Mouse (Mus musculus) forebrain, embryonic 13.5 days (tissue): ENCODE results near the gene Eif4e2. TPM values are rescaled to one million over a fixed set of nuclear protein-coding genes. Genes with fewer than 3 reads are reported as not detected.
A peak's percentile ranks its signal among the peaks of the same experiment; 100 is the strongest.

Experiments
- ATAC-seq: fragments of 200-750 bp; cut with Nextera tagmentation; 2 replicates; pipeline ENCODE4 v1.8.0; 2017
- H3K27ac ChIP-seq: fragments of 300-500 bp; sonication (generic); 2 replicates; pipeline ENCODE4 v1.5.1; 2015; ENCODE audit warnings: inconsistent platforms, mild to moderate bottlenecking, moderate library complexity
- H3K27me3 ChIP-seq: fragments of 300-500 bp; sonication (generic); 2 replicates; pipeline ENCODE4 v1.6.1; 2015; ENCODE audit warnings: mild to moderate bottlenecking, inconsistent platforms
- H3K36me3 ChIP-seq: fragments of 300-500 bp; sonication (generic); 2 replicates; pipeline ENCODE4 v1.6.1; 2015; ENCODE audit warnings: mild to moderate bottlenecking, inconsistent platforms; ENCODE audit not compliant: poor library complexity, severe bottlenecking
- H3K4me1 ChIP-seq: fragments of 300-500 bp; sonication (generic); 2 replicates; pipeline ENCODE4 v1.6.1; 2015; ENCODE audit warnings: inconsistent platforms
- H3K4me2 ChIP-seq: fragments of 300-500 bp; sonication (generic); 2 replicates; pipeline ENCODE4 v1.6.1; 2015; ENCODE audit warnings: inconsistent platforms, mild to moderate bottlenecking, moderate library complexity
- H3K4me3 ChIP-seq: fragments of 300-500 bp; sonication (generic); 2 replicates; pipeline ENCODE4 v1.5.1; 2015; ENCODE audit warnings: mild to moderate bottlenecking, inconsistent platforms
- H3K9ac ChIP-seq: fragments of 300-500 bp; sonication (generic); 2 replicates; pipeline ENCODE4 v1.6.1; 2015; ENCODE audit warnings: mild to moderate bottlenecking, inconsistent platforms
- H3K9me3 ChIP-seq: fragments of 300-500 bp; sonication (generic); replicated peaks from 2 replicates; pipeline ENCODE4 v1.6.1; 2016; ENCODE audit warnings: inconsistent platforms
- WGBS: fragments of 180-500 bp; shearing (Covaris S2); methylation state at CpG from one replicate; pipeline ENCODE4 v1.1.7; 2015; 5-methylcytosine and 5-hydroxymethylcytosine counted together
- polyA plus RNA-seq: library from polyadenylated mRNA; unstranded; fragments of >200 nt; fragmentation: Nextera tagmentation; extraction: Ambion mirVana; gene quantifications from 2 replicates; pipeline ENCODE4 v1.2.1, GENCODE M21; 2015

Gene Eif4e2
- polyA plus RNA-seq, 1 experiment from 2014 or later = 108 TPM

DNA sequence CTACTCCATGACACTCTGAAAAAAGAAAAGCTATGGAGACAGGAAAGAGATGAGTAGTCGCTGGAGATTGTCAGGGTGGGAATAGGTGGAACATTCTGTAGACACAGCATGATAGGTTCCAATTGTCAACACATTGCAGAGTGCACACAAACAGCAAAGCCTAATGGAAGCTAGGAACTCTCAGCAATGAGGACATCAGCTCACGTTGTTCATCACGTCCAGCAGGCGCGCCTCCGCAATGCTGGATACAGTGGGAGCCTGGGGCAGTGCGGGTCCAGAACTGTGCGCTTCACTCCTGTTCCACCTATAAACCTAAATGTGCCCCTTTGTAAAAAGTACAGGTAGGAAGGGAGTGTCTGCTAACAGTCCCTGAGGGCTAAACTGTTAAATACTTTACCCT, 29.3 kb downstream of the Eif4e2 start:
- H3K27ac ChIP-seq = no peak overlapping the region
- H3K36me3 ChIP-seq = peaks cover 23% of the 10 kb centered on the region
- no peak overlapping the region for H3K9ac ChIP-seq
- H3K4me1 ChIP-seq = no peaks in the 10 kb centered on the region
- no peak overlapping the region for H3K4me3 ChIP-seq
- no peak for ATAC-seq
- no peaks in the 10 kb centered on the region for H3K27me3 ChIP-seq
- no peak overlapping the region for H3K4me2 ChIP-seq
- H3K9me3 ChIP-seq = no peaks in the 10 kb centered on the region
- 94% methylated on average over 8 of the region's 8 CpGs for WGBS

DNA sequence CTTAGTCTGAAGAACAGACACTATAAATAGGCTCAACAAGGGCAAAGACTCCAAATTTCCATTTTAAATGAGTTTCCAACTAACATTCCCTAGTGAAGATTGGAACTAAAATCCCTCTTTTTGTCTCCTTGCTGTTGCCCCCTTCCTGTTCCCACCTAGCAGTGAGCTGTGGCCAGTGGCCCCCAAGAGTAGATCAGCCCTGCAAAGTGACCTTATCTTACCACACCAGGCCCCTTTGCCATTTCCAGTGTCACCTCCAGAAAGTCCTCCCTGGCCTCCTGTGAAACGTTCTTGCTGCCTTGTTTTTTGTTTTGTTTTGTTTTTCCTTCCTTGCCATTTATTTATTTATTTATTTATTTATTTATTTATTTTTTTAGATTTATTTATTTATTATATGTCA, 31.7 kb downstream of the Eif4e2 start:
- H3K4me3 ChIP-seq = no peak overlapping the region
- H3K27ac ChIP-seq = no peak overlapping the region
- no peaks in the 10 kb centered on the region for H3K9me3 ChIP-seq
- no peaks in the 10 kb centered on the region for H3K4me1 ChIP-seq
- H3K4me2 ChIP-seq = no peak overlapping the region
- H3K9ac ChIP-seq = no peak overlapping the region
- H3K36me3 ChIP-seq = peaks cover 4% of the 10 kb centered on the region; the same call in 1 of the 2 replicates
- H3K27me3 ChIP-seq = no peaks in the 10 kb centered on the region
- WGBS = 59% methylated on average over 1 of the region's 1 CpGs
- no peak for ATAC-seq

- no peaks in the 10 kb centered on the region for H3K27me3 ChIP-seq
- H3K9me3 ChIP-seq = no peaks in the 10 kb centered on the region
- ATAC-seq = peak; percentile 92
- no peak overlapping the region for H3K4me3 ChIP-seq
- 25% methylated on average over 22 of the region's 22 CpGs for WGBS
- H3K4me2 ChIP-seq = peak overlapping the region; percentile 28
- peaks cover 4% of the 10 kb centered on the region; the same call in 1 of the 2 replicates for H3K36me3 ChIP-seq
- H3K27ac ChIP-seq = no peak overlapping the region
- H3K4me1 ChIP-seq = no peaks in the 10 kb centered on the region
- H3K9ac ChIP-seq = no peak overlapping the region; the same call in 1 of the 2 replicates
These were observed 32.5 kb downstream of the Eif4e2 start for GRCm38 (mm10) chr1:87245929-87246815.

DNA sequence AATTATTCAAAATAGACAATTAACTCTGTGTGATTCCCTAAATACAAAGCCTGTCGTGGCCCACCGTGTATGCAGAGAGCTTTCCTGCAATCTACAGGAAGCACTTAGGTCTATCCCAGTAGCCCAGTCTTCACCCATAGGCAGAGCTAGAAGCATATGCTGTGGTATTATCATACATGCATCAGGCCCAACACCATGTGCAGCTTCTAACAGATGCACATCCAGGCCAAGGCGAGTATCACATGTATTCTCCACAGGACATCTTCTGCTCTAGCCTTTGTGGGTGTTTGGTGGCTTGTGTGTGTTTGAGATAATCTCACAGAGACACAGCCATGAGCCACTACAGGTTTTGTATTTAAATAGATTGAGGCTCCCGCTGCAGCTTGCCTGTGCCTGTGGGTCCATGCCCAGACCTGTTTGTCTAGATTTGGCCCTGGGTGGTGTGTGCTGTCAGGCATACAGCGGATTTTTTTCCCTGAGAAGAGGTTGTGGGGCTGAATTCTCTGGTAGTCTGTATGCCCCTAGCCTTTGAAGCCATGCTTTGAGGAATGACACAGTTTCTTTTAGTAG, 38.4 kb downstream of the Eif4e2 start:
- Histone ChIP-seq H3K4me2 (no peak overlapping the region), H3K9me3 (no peaks in the 10 kb centered on the region), H3K36me3 (no peaks in the 10 kb centered on the region), H3K27ac (no peak overlapping the region), H3K4me1 (peaks cover 14% of the 10 kb centered on the region; the same call in 1 of the 2 replicates), H3K27me3 (no peaks in the 10 kb centered on the region), H3K9ac (no peak overlapping the region), H3K4me3 (no peak overlapping the region)
- WGBS = 45% methylated on average over 5 of the region's 5 CpGs
- ATAC-seq = no peak

DNA sequence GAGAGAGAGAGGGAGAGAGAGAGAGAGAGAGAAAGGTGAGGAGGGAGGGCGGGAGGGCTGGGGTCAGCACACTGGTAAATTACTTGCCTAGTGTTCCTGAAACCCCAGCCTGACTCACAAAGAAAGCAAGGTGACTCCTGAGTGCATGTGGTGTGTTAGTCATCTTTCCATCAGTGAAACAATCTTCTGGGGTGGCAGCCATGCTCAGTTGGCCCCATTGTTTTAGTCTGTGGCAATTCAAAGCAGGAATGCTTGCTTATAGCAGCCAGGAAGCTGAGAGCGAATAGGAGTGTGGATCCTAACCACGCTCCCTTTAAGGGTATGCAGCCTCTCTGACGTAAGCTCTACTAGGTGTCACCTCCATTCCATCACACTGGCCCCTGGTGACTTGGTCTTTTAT, 41.5 kb downstream of the Eif4e2 start:
- Histone ChIP-seq H3K9ac (no peak overlapping the region), H3K27me3 (0 out of 2 replicates have a peak, but pooled peaks cover 3% of the 10 kb centered on the region), H3K9me3 (no peaks in the 10 kb centered on the region), H3K4me1 (peaks cover 20% of the 10 kb centered on the region), H3K27ac (no peak overlapping the region), H3K4me2 (no peak overlapping the region), H3K4me3 (no peak overlapping the region), H3K36me3 (no peaks in the 10 kb centered on the region)
- no peak for ATAC-seq
- 72% methylated on average over 4 of the region's 4 CpGs for WGBS

DNA sequence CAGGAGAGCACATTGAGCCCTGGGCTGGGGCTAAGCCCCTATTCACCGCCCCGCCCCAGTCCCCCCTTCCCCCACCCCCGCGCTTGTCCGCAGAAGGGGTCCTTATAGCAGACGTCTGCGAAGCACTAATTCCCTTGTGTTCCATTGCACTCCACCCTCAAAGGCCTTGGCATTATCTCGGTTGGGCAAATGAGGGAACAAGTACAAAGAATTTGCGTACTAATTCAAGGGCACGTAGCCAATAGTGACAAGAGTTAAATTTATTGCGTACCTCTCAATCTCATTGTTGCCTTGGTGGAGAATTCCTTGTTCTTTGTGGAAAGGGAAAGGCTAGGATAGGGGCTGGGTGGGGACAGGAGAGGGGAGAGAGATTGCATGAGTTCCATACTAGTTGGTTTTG, 44.0 kb downstream of the Eif4e2 start:
- Histone ChIP-seq H3K9me3 (no peaks in the 10 kb centered on the region), H3K4me2 (no peak overlapping the region), H3K27me3 (peaks cover 11% of the 10 kb centered on the region), H3K4me3 (no peak overlapping the region), H3K4me1 (peaks cover 19% of the 10 kb centered on the region), H3K27ac (no peak overlapping the region), H3K9ac (no peak overlapping the region), H3K36me3 (no peaks in the 10 kb centered on the region)
- 11% methylated on average over 11 of the region's 11 CpGs for WGBS
- ATAC-seq = no peak

DNA sequence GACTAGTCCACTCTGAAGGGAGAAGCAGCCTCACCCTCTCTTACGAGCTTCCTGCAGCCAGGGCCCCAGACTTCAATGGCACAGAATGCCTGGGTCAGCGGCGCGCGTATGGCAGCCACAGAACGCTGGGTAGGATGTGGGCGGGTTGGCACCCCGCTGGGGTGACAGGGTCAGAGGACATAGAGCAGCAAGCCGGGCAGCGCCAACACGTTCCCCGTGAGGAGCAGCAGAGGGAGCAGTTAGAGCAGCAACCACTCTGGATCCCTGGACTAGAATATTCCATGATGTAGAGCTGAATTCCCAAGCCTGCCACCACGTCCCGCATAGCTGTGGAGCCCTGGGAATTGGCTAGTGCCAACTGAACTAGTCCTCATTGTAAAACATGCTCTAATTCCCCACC, 44.8 kb downstream of the Eif4e2 start:
- Histone ChIP-seq H3K27ac (no peak overlapping the region), H3K4me2 (no peak overlapping the region), H3K27me3 (peaks cover 19% of the 10 kb centered on the region), H3K9me3 (no peaks in the 10 kb centered on the region), H3K4me1 (peaks cover 19% of the 10 kb centered on the region), H3K36me3 (no peaks in the 10 kb centered on the region), H3K9ac (no peak overlapping the region), H3K4me3 (no peak overlapping the region)
- ATAC-seq = no peak
- WGBS = 22% methylated on average over 14 of the region's 14 CpGs

DNA sequence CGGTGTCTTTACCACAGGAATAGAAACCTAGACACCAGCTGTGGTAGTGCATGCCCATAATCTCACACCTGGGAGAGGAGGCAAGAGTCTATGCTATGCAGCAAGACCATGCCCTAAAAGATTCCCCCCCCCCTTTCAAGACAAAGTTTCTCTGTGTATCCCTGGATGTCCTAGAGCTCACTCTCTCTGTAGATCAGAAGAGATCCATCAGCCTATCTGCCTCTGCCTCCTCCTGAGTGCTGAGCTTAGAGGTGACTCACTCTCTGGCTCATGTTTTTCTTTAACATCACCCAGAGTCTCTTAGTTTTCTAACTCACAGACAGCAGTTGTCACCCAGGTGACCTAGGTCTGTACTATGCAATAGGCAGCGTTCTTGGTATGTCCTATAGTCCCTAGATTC, 45.6 kb downstream of the Eif4e2 start:
- Histone ChIP-seq H3K27me3 (peaks cover 27% of the 10 kb centered on the region), H3K4me2 (no peak overlapping the region), H3K36me3 (no peaks in the 10 kb centered on the region), H3K9me3 (no peaks in the 10 kb centered on the region), H3K4me1 (peaks cover 24% of the 10 kb centered on the region), H3K9ac (no peak overlapping the region), H3K27ac (no peak overlapping the region), H3K4me3 (no peak overlapping the region)
- WGBS = 89% methylated on average over 2 of the region's 2 CpGs
- no peak for ATAC-seq

GRCm38 (mm10) chr1:87263257-87263656, 49.5 kb downstream of the Eif4e2 start:
- Histone ChIP-seq H3K4me3 (no peak overlapping the region), H3K27me3 (peaks cover 63% of the 10 kb centered on the region), H3K9me3 (no peaks in the 10 kb centered on the region), H3K9ac (no peak overlapping the region), H3K27ac (no peak overlapping the region), H3K36me3 (no peaks in the 10 kb centered on the region), H3K4me2 (peak overlapping the region; percentile 100), H3K4me1 (peaks cover 33% of the 10 kb centered on the region)
- WGBS = 1% methylated on average over 9 of the region's 9 CpGs
- ATAC-seq = no peak

- Histone ChIP-seq H3K4me1 (peaks cover 33% of the 10 kb centered on the region), H3K4me2 (peak overlapping the region; percentile 100), H3K9me3 (no peaks in the 10 kb centered on the region), H3K27ac (no peak overlapping the region), H3K36me3 (no peaks in the 10 kb centered on the region), H3K9ac (peak overlapping the region; percentile 64), H3K27me3 (peaks cover 68% of the 10 kb centered on the region), H3K4me3 (peak overlapping the region; percentile 56)
- peak; percentile 59 for ATAC-seq
- WGBS = 2% methylated on average over 12 of the region's 12 CpGs
These were observed 50.1 kb downstream of the Eif4e2 start for GRCm38 (mm10) chr1:87263796-87264133.

GRCm38 (mm10) chr1:87264134-87265006, 50.7 kb downstream of the Eif4e2 start, which contains the start of gene Efhd1:
Gene Efhd1 (plus strand): TSS chr1:87264363.
- peak within 1 kb of the TSS; percentile 64 for H3K9ac ChIP-seq
- H3K4me2 ChIP-seq = peak within 1 kb of the TSS; percentile 100
- no peaks in the 10 kb centered on the region for H3K36me3 ChIP-seq
- peak within 1 kb of the TSS; percentile 56 for H3K4me3 ChIP-seq
- under 1% methylated on average over 66 of the region's 70 CpGs for WGBS
- H3K9me3 ChIP-seq = no peaks in the 10 kb centered on the region
- no peak within 1 kb of the TSS for H3K27ac ChIP-seq
- H3K27me3 ChIP-seq = peaks cover 66% of the 10 kb centered on the region
- H3K4me1 ChIP-seq = peaks cover 33% of the 10 kb centered on the region
- ATAC-seq = peak; percentile 59

- no peak overlapping the region for H3K27ac ChIP-seq
These were observed 51.5 kb downstream of the Eif4e2 start for GRCm38 (mm10) chr1:87265200-87265599.

More at GRCm38 (mm10) chr1:87265200-87265599, 51.5 kb downstream of the Eif4e2 start:
- peaks cover 69% of the 10 kb centered on the region for H3K27me3 ChIP-seq
- no peak overlapping the region for H3K9ac ChIP-seq
- H3K36me3 ChIP-seq = no peaks in the 10 kb centered on the region
- H3K4me3 ChIP-seq = peak overlapping the region; percentile 56
- WGBS = under 1% methylated on average over 13 of the region's 13 CpGs
- H3K4me2 ChIP-seq = peak overlapping the region; percentile 100
- ATAC-seq = peak; percentile 60; the same call in 1 of the 2 replicates
- H3K9me3 ChIP-seq = no peaks in the 10 kb centered on the region
- peaks cover 36% of the 10 kb centered on the region for H3K4me1 ChIP-seq
